In genomic region chr13:46140006-46140405, GRCm38 (mm10) we compare ENCODE assay signal across 17 mouse cellular contexts.
A peak's percentile ranks its signal among the peaks of the same experiment; 100 is the strongest.
DNase-seq lines count a peak whose midpoint lies in the region; TF ChIP-seq lines count a peak whose summit lies in the region.
"Had no signal": no experiment of that assay in that cellular context is flagged by ENCODE, and none has a peak within 500 bp of the region (broad histone marks: within the 10 kb centered on the region; RNA-seq: fewer than 3 reads in every experiment).

No protein-coding gene starts in this region.

- peak; percentile 48 to 59 for DNase-seq in left cerebral cortex, adult 18-20 months (ENCODE audit: low spot score in 2 of 2)
- no peak for DNase-seq in left cerebral cortex, adult 2 months (ENCODE audit: extremely low spot score in 1 of 2, low spot score in 2 of 2)
- DNase-seq in brain, adult 2 months (ENCODE audit: low read depth, low spot score): peak; percentile 61
- peak; percentile 77 to 78 for DNase-seq in right cerebral cortex, postnatal 10 days (ENCODE audit: low spot score in 2 of 2)
- DNase-seq in telencephalon, adult 2 months (ENCODE audit: low read depth, low spot score): peak; percentile 56
- DNase-seq in cerebellum, postnatal 4 days (ENCODE audit: low spot score in 2 of 2): no peak
- DNase-seq: adrenal gland, postnatal 36 days; cerebellum, adult 11 months; cerebellum, adult 8-10 months; cerebellum, postnatal 14 days; gastrocnemius, postnatal 10 days; heart, adult 18-20 months had no signal

- no peak overlapping the region; the same call in 1 of the 2 replicates for H3K27ac ChIP-seq in left cerebral cortex, adult 2 months
- H3K27ac ChIP-seq: embryonic facial prominence, embryonic 12.5 days; forebrain, embryonic 12.5 days; hindbrain, embryonic 10.5 days; hindbrain, embryonic 14.5 days had no signal

- no peak for TF ChIP-seq CTCF in left cerebral cortex, adult 2 months (IDR thresholded peaks at IDR 0.05)

- intact Hi-C loops in left cerebral cortex, adult 2 months (cut with DNase I): no loop called here

- no peak overlapping the region for H3K4me3 ChIP-seq in left cerebral cortex, adult 2 months
- H3K4me3 ChIP-seq: embryonic facial prominence, embryonic 12.5 days; forebrain, embryonic 12.5 days; heart, embryonic 12.5 days; hindbrain, embryonic 10.5 days had no signal

Comparison
In these comparisons a context has a peak if more than half of its experiments do, and no peak if none do; other contexts are left out.
1. DNase-seq: peak in left cerebral cortex, adult 18-20 months (2 of 2), brain, adult 2 months (single experiment), right cerebral cortex, postnatal 10 days (2 of 2) and telencephalon, adult 2 months (single experiment); none in left cerebral cortex, adult 2 months (0 of 2) and cerebellum, postnatal 4 days (0 of 2).